Mouse (Mus musculus): ENCODE data around the gene Synpr. TPM values are rescaled to one million over a fixed set of nuclear protein-coding genes. Genes with fewer than 3 reads are reported as not detected.

The Synpr gene
- total RNA-seq, 2 experiments from 2014 or later, result 114 to 116 TPM

DNA sequence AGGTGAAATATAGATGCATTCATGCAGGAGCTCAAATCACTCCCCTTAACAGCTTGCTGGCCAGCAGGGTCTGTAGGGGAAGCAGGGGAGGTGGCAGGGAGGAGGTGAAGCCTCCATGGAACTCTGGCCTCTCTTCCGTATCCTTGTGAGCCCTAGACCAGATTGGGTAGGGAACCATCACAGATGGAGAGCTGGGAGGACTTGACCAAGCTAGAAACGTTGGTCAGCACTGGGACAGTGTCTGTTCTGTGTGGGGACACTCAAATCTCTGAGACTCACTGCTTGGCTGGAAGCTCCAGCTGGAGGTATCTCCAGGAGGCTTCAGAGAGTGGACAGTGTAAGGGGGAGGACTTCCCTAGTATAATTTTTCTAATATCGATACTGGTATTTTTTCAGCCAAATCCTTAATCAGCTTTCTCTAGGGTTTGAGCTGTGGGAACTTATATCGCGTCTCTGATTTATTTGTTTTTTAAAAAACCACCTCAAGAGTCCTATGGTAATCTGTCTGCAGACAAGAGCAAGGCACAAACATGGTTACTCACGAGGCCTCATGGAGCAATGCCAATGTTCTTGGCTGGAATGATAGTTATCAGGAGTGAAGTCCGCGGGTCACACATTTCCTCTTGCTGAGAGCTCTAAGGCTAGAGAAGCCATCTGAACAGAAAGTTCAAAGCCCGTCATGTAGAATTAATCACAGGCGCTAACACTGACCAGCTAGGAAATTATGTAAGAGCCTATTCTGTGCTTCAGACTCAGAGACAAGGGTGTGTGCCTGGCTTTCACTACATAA, 956 bp downstream of the Synpr start:
- intact Hi-C loops (cut with DNase I), result no loop called here
- DNase-seq (ENCODE audit: extremely low spot score in 1 of 2, low spot score in 2 of 2), result no peak
- Histone ChIP-seq H3K4me3 (peak overlapping the region; percentile 46), H3K27ac (no peak overlapping the region; the same call in 1 of the 2 replicates)
- TF ChIP-seq CTCF (IDR thresholded peaks at IDR 0.05), result no peak

DNA sequence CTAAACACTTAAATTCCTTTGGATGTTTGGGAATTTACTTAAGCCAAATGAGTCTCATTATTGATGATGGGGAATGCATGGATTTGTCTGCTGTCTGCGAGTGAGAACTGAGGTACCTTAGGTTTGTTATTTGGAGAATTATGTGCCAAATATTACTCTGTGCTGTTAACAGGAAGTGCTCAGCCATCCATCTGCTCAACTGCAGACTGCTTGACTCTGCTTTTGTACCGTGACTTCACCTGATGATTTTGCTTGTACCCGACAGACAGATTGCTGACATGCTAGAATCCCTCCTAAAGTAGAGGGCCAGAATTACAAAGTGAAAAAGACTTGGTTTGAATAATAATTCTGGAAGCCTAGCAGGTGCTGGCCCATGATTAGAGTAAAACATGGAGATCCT, 9.6 kb downstream of the Synpr start:
- no peak for DNase-seq (ENCODE audit: extremely low spot score in 1 of 2, low spot score in 2 of 2)
- H3K27ac ChIP-seq, result no peak overlapping the region
- intact Hi-C loops (cut with DNase I), result no loop called here
- H3K4me3 ChIP-seq, result no peak overlapping the region
- no peak for TF ChIP-seq CTCF (IDR thresholded peaks at IDR 0.05)

DNA sequence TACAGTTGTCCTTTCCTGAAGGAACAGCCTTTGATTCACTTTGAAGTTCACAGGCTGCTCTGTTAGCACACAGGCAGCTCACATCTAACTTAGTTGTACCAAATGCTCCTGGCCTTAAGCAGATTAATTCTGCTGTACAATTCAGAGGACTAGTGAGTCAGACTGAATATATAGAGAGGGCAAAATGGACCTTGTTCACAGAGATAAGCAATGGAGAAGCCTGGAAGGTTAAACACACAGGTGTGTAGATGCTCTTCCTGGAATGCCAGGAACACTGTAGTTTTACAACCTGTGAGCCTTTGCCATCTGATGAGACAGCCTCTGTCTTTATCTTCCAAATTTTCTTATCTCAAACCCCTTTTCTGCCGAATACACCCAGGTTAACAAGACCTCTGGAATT, 29.7 kb downstream of the Synpr start:
- DNase-seq (ENCODE audit: extremely low spot score in 1 of 2, low spot score in 2 of 2), result no peak
- Histone ChIP-seq H3K4me3 (no peak overlapping the region), H3K27ac (no peak overlapping the region)
- TF ChIP-seq CTCF (IDR thresholded peaks at IDR 0.05), result no peak
- intact Hi-C loops (cut with DNase I), result no loop called here

GRCm38 (mm10) chr14:13328461-13328860, 43.9 kb downstream of the Synpr start:
- Histone ChIP-seq H3K27ac (no peak overlapping the region), H3K4me3 (no peak overlapping the region)
- intact Hi-C loops (cut with DNase I), result no loop called here
- no peak for DNase-seq (ENCODE audit: extremely low spot score in 1 of 2, low spot score in 2 of 2)
- no peak for TF ChIP-seq CTCF (IDR thresholded peaks at IDR 0.05)

DNA sequence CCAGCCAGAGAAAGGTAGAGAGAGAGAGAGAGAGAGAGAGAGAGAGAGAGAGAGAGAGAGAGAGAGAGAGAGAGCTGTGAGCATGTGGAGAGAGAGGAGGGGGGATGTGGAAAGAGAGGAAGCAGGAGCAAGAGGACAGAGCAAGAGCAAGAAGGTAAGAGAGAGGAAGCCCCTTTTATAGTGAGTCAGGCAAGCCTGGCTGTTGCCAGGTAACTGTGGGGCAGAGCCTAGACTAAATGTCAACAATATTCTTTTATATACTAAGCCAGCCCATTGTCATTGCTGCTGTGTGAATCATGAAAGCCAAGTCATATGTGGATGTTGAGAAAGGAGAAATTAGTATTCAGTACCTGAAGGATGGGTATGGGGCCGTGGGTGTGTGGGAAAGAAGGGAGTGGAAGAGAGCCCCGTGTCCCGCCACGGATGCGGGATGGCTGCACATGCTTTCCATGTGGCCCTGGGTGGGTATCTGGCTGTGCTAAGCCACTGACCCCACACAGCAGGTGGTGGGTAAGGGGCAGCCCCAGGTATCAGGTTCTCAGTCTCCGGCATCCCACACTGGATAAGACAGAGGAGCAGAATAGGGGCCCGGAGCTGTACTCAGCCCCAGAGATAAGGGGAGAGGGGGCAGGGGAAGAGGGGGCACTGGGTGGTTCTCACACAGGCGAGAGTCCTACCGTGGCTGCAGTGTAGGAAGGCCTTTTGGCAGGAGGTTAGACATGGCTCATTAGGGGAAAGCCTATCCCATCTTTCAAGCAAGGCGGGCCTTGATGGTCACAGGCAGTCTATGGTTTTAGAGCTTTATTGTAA, 48.1 kb downstream of the Synpr start:
- DNase-seq (ENCODE audit: extremely low spot score in 1 of 2, low spot score in 2 of 2), result no peak
- Histone ChIP-seq H3K27ac (no peak overlapping the region), H3K4me3 (no peak overlapping the region)
- TF ChIP-seq CTCF (IDR thresholded peaks at IDR 0.05), result no peak
- intact Hi-C loops (cut with DNase I), result loop anchor here (5.0 kb wide), 1 partner anchor 50 kb away; the partner anchor contains the start of gene Synpr

DNA sequence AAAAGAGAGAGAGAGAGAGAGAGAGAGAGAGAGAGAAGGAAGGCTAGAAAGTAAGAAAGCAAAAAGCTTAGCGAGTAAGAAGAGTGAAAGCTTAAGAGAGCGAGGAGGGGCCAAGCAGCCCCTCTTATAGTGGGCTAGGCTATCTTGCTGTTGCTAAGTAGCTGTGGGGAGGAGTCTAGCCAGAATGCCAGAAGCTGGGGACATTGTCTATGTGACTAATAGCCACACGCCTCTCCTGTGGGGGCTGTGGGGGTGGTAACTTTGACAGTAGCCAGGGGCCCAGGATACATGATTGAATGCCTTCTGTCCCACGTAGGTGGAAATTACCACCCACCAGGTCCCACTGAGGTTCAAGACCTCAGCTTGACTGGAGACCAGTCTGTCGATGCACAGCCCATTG, 48.8 kb downstream of the Synpr start:
- intact Hi-C loops (cut with DNase I), result loop anchor here (5.0 kb wide), 1 partner anchor 51 kb away; the partner anchor contains the start of gene Synpr
- no peak for TF ChIP-seq CTCF (IDR thresholded peaks at IDR 0.05)
- H3K27ac ChIP-seq, result no peak overlapping the region
- no peak for DNase-seq (ENCODE audit: extremely low spot score in 1 of 2, low spot score in 2 of 2)
- H3K4me3 ChIP-seq, result no peak overlapping the region

DNA sequence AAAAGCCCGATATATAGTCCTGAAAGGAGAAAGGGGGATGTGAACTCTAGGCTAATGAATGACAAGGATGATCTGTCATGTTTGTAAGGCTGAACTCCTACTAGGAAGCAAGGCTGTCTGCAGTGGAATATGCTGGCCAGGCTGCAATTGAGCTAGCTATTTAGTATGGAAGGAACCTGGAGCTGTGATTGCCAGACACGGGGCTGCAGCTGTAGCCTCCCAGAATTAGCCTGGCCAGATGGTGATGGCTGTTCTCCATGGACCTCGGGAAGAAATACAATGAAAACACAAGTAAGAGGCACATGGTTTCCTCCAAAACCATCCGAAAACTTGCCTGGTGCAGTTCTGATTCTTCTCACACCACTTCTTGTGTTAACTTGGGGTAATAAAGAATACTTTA, 51.6 kb downstream of the Synpr start:
- no peak for TF ChIP-seq CTCF (IDR thresholded peaks at IDR 0.05)
- no peak overlapping the region for H3K27ac ChIP-seq
- H3K4me3 ChIP-seq, result no peak overlapping the region
- intact Hi-C loops (cut with DNase I), result no loop called here
- DNase-seq (ENCODE audit: extremely low spot score in 1 of 2, low spot score in 2 of 2), result peak in 1 of 2 experiments; percentile 24

DNA sequence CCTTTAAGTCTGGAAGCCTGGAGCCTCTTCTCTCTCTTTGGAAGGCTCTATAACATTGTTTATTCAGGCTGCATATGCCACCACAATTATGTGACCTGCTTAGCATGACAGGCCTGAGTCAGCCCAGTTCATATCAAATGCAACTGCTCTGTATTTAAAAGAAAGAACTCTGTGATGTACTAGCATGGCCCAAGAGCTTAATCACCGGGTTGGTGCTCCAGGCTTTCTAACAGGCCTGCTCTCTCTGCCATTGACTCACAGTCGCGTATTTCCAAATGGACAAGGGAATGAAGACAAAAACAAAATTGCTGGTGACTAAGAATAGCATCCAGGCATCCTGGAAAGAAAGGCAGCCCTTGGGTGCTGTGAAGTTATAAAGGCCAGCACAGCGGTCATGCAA, 56.1 kb downstream of the Synpr start:
- Histone ChIP-seq H3K27ac (no peak overlapping the region), H3K4me3 (no peak overlapping the region)
- intact Hi-C loops (cut with DNase I), result no loop called here
- DNase-seq (ENCODE audit: extremely low spot score in 1 of 2, low spot score in 2 of 2), result no peak
- TF ChIP-seq CTCF (IDR thresholded peaks at IDR 0.05), result no peak

DNA sequence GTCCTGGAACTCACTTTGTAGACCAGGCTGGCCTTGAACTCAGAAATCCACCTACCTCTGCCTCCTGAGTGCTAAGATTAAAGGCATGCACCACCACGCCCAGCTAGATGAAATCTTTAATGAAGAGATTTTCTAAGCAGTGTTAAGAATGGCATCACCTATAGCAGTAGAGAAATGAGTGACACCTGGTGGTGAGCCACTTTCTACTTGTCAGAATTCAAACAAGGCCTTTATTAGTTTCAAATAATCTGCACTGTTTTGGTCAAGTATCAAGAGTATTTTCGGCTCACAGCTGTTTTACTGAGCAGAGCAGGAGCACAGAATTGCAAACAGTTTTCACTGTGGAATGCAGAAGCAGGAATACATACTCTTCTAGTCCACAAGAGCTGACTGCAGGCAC, 59.7 kb downstream of the Synpr start:
- intact Hi-C loops (cut with DNase I), result no loop called here
- peak; percentile 13 for TF ChIP-seq CTCF (IDR thresholded peaks at IDR 0.05)
- no peak overlapping the region for H3K4me3 ChIP-seq
- H3K27ac ChIP-seq, result no peak overlapping the region
- no peak for DNase-seq (ENCODE audit: extremely low spot score in 1 of 2, low spot score in 2 of 2)

GRCm38 (mm10) chr14:13349170-13349865, 64.7 kb downstream of the Synpr start:
- no peak for TF ChIP-seq CTCF (IDR thresholded peaks at IDR 0.05)
- DNase-seq (ENCODE audit: extremely low spot score in 1 of 2, low spot score in 2 of 2), result no peak
- intact Hi-C loops (cut with DNase I), result no loop called here

DNA sequence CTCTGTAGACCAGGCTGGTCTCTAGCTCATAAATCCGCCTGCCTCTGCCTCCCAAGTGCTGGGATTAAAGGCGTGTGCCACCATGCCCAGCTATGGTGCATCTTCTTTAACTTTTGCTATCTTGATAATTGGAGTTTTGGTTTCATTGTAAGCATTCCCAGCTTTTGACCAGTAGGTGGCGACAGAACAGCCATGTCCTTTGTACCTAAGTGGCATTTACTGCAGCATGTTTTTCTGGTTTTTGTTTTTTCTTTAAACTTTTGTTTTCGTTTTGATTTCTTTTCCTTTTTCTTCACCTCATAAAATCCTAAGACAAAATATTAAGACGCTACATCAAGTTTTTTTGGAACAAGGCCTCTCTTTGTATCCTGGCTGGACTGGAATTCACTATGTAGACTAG, 69.6 kb downstream of the Synpr start:
- peak; percentile 91 for TF ChIP-seq CTCF (IDR thresholded peaks at IDR 0.05)
- Histone ChIP-seq H3K4me3 (no peak overlapping the region), H3K27ac (no peak overlapping the region)
- intact Hi-C loops (cut with DNase I), result no loop called here
- no peak for DNase-seq (ENCODE audit: extremely low spot score in 1 of 2, low spot score in 2 of 2)

More at GRCm38 (mm10) chr14:13349170-13349865, 64.7 kb downstream of the Synpr start:
- Histone ChIP-seq H3K27ac (no peak overlapping the region), H3K4me3 (no peak overlapping the region)

Measured in left cerebral cortex, adult 2 months (tissue).